Mouse (Mus musculus) cerebellum, adult 2 months (tissue): Measurements from ENCODE around the gene Tigd3. TPM values are rescaled to one million over a fixed set of nuclear protein-coding genes. Genes with fewer than 3 reads are reported as not detected.

Experiments
- DNase-seq, 2 experiments: peaks; one replicate each; pipeline ENCODE4 v3.0.0; 2021
- H3K27ac ChIP-seq: fragments of 200-500 bp; 2 replicates; pipeline ENCODE4 v1.5.1; 2012; ENCODE audit warnings: low read length, control low read depth, inconsistent platforms; ENCODE audit not compliant: insufficient read depth
- H3K27me3 ChIP-seq: fragments of 200-500 bp; 2 replicates; pipeline ENCODE4 v1.6.1; 2012; ENCODE audit warnings: inconsistent platforms, mild to moderate bottlenecking, low read length, moderate library complexity; ENCODE audit not compliant: control insufficient read depth, insufficient read depth
- H3K4me1 ChIP-seq: fragments of 200-500 bp; 2 replicates; pipeline ENCODE4 v1.6.1; 2011; ENCODE audit warnings: low read length; ENCODE audit not compliant: control insufficient read depth, insufficient read depth
- H3K4me3 ChIP-seq: fragments of 200-500 bp; replicated peaks from 2 replicates; pipeline ENCODE3; 2011; ENCODE audit warnings: mild to moderate bottlenecking, low read depth, low read length, control low read depth; ENCODE audit not compliant: insufficient read depth
- CTCF ChIP-seq: fragments of 200-500 bp; IDR thresholded peaks from 2 replicates; pipeline ENCODE4 v1.5.1; 2011; ENCODE audit warnings: low read depth, mild to moderate bottlenecking, control low read depth, low read length, moderate library complexity, borderline replicate concordance; ENCODE audit not compliant: insufficient read depth
- POLR2A ChIP-seq: fragments of 200-500 bp; IDR thresholded peaks from 2 replicates; pipeline ENCODE4 v1.6.1; 2011; ENCODE audit warnings: low read length, control low read depth, borderline replicate concordance; ENCODE audit not compliant: insufficient read depth
- WGBS: fragments of 180-500 bp; shearing (Covaris S2); methylation state at CpG from one replicate; pipeline ENCODE4 v1.1.7; 2018; 5-methylcytosine and 5-hydroxymethylcytosine counted together
- polyA plus RNA-seq: library from polyadenylated mRNA; depleted of rRNA; stranded (reverse); fragments of >200 nt; gene quantifications from 2 replicates; pipeline ENCODE4 v1.2.3, GENCODE M21; 2012

The Tigd3 gene
- polyA plus RNA-seq, 1 experiment, result 5.1 TPM

GRCm38 (mm10) chr19:5878916-5879315, 15.0 kb downstream of the Tigd3 start:
- Histone ChIP-seq H3K27ac (no peak overlapping the region), H3K27me3 (no peaks in the 10 kb centered on the region), H3K4me3 (no peak overlapping the region), H3K4me1 (peaks cover 4% of the 10 kb centered on the region; the same call in 1 of the 2 replicates)
- 75% methylated on average over 3 of the region's 3 CpGs for WGBS
- TF ChIP-seq CTCF (no peak), POLR2A (no peak)
- DNase-seq, result no peak

GRCm38 (mm10) chr19:5878362-5878722, 15.6 kb downstream of the Tigd3 start:
- peaks cover 4% of the 10 kb centered on the region; the same call in 1 of the 2 replicates for H3K4me1 ChIP-seq
- 41% methylated on average over 7 of the region's 7 CpGs for WGBS
- H3K27ac ChIP-seq, result no peak overlapping the region
- no peak for TF ChIP-seq CTCF
- TF ChIP-seq POLR2A, result no peak
- no peak overlapping the region for H3K4me3 ChIP-seq
- no peaks in the 10 kb centered on the region for H3K27me3 ChIP-seq
- DNase-seq, result no peak

- TF ChIP-seq POLR2A (no peak), CTCF (peak; percentile 87)
- H3K27me3 ChIP-seq, result no peaks in the 10 kb centered on the region
- no peak within 1 kb of the TSS for H3K27ac ChIP-seq
- no peak within 1 kb of the TSS for H3K4me3 ChIP-seq
- 43% methylated on average over 15 of the region's 15 CpGs for WGBS
- DNase-seq, result peak; percentile 76 to 77
- peaks cover 10% of the 10 kb centered on the region for H3K4me1 ChIP-seq
Measured at GRCm38 (mm10) chr19:5877618-5878361, 16.2 kb downstream of the Tigd3 start, which contains the start of gene Slc25a45. Gene Slc25a45 (plus strand): TSS chr19:5877808.

- Histone ChIP-seq H3K4me1 (peaks cover 12% of the 10 kb centered on the region), H3K27ac (no peak within 1 kb of the TSS; the same call in 1 of the 2 replicates), H3K4me3 (peak within 1 kb of the TSS; percentile 95), H3K27me3 (no peaks in the 10 kb centered on the region)
- WGBS, result under 1% methylated on average over 37 of the region's 37 CpGs
- TF ChIP-seq POLR2A (no peak; the same call in 1 of the 2 replicates), CTCF (no peak)
- DNase-seq, result peak; percentile 93 to 94
Measured at GRCm38 (mm10) chr19:5874969-5875480, 18.9 kb downstream of the Tigd3 start, which contains the start of gene Frmd8. Gene Frmd8 (minus strand): TSS chr19:5875274.

GRCm38 (mm10) chr19:5874391-5874968, 19.5 kb downstream of the Tigd3 start:
- Histone ChIP-seq H3K4me3 (peak overlapping the region; percentile 95), H3K27ac (no peak overlapping the region; the same call in 1 of the 2 replicates), H3K27me3 (no peaks in the 10 kb centered on the region), H3K4me1 (peaks cover 12% of the 10 kb centered on the region)
- no peak for DNase-seq
- TF ChIP-seq CTCF (no peak), POLR2A (no peak)
- 9% methylated on average over 13 of the region's 13 CpGs for WGBS

GRCm38 (mm10) chr19:5872931-5873556, 20.9 kb downstream of the Tigd3 start:
- WGBS, result 85% methylated on average over 19 of the region's 19 CpGs
- peaks cover 12% of the 10 kb centered on the region for H3K4me1 ChIP-seq
- H3K27ac ChIP-seq, result no peak overlapping the region
- DNase-seq, result no peak
- no peaks in the 10 kb centered on the region for H3K27me3 ChIP-seq
- TF ChIP-seq CTCF, result no peak
- no peak overlapping the region for H3K4me3 ChIP-seq

- WGBS, result 87% methylated on average over 4 of the region's 4 CpGs
- DNase-seq, result no peak
Measured at GRCm38 (mm10) chr19:5872528-5872927, 21.4 kb downstream of the Tigd3 start.

More at GRCm38 (mm10) chr19:5872528-5872927, 21.4 kb downstream of the Tigd3 start:
- peaks cover 12% of the 10 kb centered on the region for H3K4me1 ChIP-seq
- TF ChIP-seq CTCF (no peak), POLR2A (no peak)
- no peak overlapping the region for H3K4me3 ChIP-seq
- no peak overlapping the region for H3K27ac ChIP-seq
- no peaks in the 10 kb centered on the region for H3K27me3 ChIP-seq
